Mouse (Mus musculus) midbrain, embryonic 10.5 days (tissue): ENCODE results near the gene Gpr50. TPM values are rescaled to one million over a fixed set of nuclear protein-coding genes. Genes with fewer than 3 reads are reported as not detected.
A peak's percentile ranks its signal among the peaks of the same experiment; 100 is the strongest.

ENCODE experiments used
- DNase-seq: peaks from one replicate; pipeline ENCODE4 v3.0.0-alpha.2; 2017; ENCODE audit warnings: low spot score
- H3K27ac ChIP-seq: fragments of 300-500 bp; sonication (generic); replicated peaks from 2 replicates; pipeline ENCODE4 v1.5.1; 2016; ENCODE audit warnings: mild to moderate bottlenecking
- H3K27me3 ChIP-seq: fragments of 300-500 bp; sonication (generic); 2 replicates; pipeline ENCODE4 v1.6.1; 2016; ENCODE audit warnings: low read depth, mild to moderate bottlenecking; ENCODE audit not compliant: poor library complexity, severe bottlenecking
- H3K36me3 ChIP-seq: fragments of 300-500 bp; sonication (generic); 2 replicates; pipeline ENCODE4 v1.6.1; 2016; ENCODE audit warnings: mild to moderate bottlenecking, moderate library complexity
- H3K4me1 ChIP-seq: fragments of 300-500 bp; sonication (generic); 2 replicates; pipeline ENCODE4 v1.6.1; 2016
- H3K4me3 ChIP-seq: fragments of 300-500 bp; sonication (generic); 2 replicates; pipeline ENCODE4 v1.5.1; 2016; ENCODE audit warnings: mild to moderate bottlenecking, moderate library complexity
- H3K9me3 ChIP-seq: fragments of 300-500 bp; sonication (generic); replicated peaks from 2 replicates; pipeline ENCODE4 v1.6.1; 2016; ENCODE audit warnings: mild to moderate bottlenecking
- WGBS: fragments of 180-500 bp; shearing (Covaris S2); methylation state at CpG from one replicate; pipeline ENCODE4 v1.1.7; 2016; 5-methylcytosine and 5-hydroxymethylcytosine counted together
- polyA plus RNA-seq: library from polyadenylated mRNA; unstranded; fragments of >200 nt; fragmentation: Nextera tagmentation; extraction: Ambion mirVana; gene quantifications from 2 replicates; pipeline ENCODE4 v1.2.1, GENCODE M21; 2016

Gene Gpr50
- 2.9 and 4.0 TPM in 2 replicates for polyA plus RNA-seq

DNA sequence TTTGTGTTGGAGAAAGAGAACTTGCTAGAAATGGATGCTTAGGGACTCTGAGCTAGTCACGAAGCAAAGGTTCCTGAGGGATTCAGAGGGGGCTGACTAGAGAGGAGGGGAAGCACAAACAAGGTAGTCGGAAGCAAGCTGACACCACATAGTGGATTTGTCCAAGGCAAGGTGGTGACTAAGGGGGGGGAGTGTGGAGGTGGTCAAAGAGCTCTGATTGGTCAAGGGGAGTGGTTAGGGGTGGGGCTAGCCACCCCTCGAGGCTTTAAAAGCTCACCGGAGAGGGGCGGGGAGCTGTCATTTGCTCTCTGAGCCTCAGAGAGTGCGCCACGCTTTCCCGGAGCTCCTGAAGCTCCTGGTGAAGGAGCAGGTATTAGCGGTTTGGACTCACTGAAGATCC, at the start of gene Gpr50:
Gpr50 (plus strand) TSS at position 294 of the 400 bp plus-strand sequence.
- 22% methylated on average over 9 of the region's 9 CpGs for WGBS
- peaks cover 100% of the 10 kb centered on the region for H3K27me3 ChIP-seq
- peak; percentile 30 for DNase-seq
- H3K4me1 ChIP-seq, result no peaks in the 10 kb centered on the region
- no peaks in the 10 kb centered on the region for H3K36me3 ChIP-seq
- no peak within 1 kb of the TSS; the same call in 1 of the 2 replicates for H3K27ac ChIP-seq
- H3K9me3 ChIP-seq, result peaks cover 20% of the 10 kb centered on the region
- H3K4me3 ChIP-seq, result peak within 1 kb of the TSS; percentile 57

DNA sequence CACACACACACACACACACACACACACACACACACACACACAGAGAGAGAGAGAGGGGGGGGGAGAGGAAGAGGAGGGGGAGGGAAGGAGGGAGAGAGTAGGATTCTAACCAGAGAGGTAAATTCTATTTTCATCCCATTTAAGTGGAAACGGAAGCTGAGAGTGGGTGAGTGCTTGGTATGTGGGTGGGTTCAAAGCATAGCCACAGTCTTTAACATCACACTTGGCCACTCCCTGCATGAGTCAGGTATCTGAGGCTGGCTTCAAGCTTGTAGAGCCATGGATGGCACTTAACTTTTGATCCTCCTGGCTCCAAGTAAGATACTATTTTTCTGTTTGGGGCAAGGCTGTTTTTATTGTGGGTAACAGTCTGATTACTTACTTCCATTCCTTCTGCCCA, 41.2 kb upstream of the Gpr50 start:
- H3K27me3 ChIP-seq, result no peaks in the 10 kb centered on the region
- WGBS, result 94% methylated on average over 1 of the region's 1 CpGs
- DNase-seq, result no peak
- H3K9me3 ChIP-seq, result no peaks in the 10 kb centered on the region
- H3K27ac ChIP-seq, result no peak overlapping the region
- no peaks in the 10 kb centered on the region for H3K4me1 ChIP-seq
- no peaks in the 10 kb centered on the region for H3K36me3 ChIP-seq
- no peak overlapping the region for H3K4me3 ChIP-seq

DNA sequence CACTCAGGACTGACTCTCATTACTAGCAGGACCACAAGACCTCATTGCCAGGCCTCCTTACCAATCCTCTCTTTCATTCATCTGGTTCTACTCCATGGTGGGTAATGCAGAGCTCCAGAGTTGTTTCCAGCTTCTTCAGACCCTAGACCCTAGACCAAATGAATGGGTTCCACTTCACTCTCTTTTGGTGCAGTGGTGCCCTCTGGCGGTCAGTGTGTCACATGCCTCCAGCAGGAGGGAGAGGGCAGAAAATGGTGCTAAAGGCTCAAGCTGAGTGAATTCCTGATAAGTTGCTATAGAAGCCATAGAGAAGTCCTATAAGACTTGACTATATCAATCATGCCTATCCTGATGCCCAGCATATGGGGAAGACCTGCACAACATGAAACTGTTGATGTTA, 39.6 kb upstream of the Gpr50 start:
- H3K27ac ChIP-seq, result no peak overlapping the region
- no peaks in the 10 kb centered on the region for H3K27me3 ChIP-seq
- H3K4me3 ChIP-seq, result no peak overlapping the region
- no peaks in the 10 kb centered on the region for H3K36me3 ChIP-seq
- no peaks in the 10 kb centered on the region for H3K4me1 ChIP-seq
- DNase-seq, result peak; percentile 19
- H3K9me3 ChIP-seq, result no peaks in the 10 kb centered on the region
- 4% methylated on average over 1 of the region's 1 CpGs for WGBS

DNA sequence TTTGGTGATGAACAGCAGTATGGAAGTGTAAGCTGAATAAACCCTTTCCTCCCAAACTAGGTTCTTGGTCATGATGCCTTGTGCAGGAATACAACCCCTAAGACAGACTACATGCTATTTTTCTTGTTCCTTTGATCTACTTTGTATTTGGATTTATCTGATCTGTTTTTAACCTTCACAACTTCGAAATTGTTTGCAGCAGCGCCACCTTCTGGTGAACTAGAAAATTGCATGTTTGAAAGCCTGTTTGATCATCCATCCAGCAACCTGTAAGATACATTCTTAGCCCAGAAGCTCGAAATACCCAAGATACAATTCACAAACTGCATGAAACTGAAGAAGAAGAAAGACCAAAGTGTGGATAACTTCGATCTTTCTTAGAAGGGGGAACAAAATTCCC, 35.2 kb upstream of the Gpr50 start:
- Histone ChIP-seq H3K27me3 (no peaks in the 10 kb centered on the region), H3K9me3 (no peaks in the 10 kb centered on the region), H3K4me1 (no peaks in the 10 kb centered on the region), H3K36me3 (no peaks in the 10 kb centered on the region), H3K27ac (no peak overlapping the region), H3K4me3 (no peak overlapping the region)
- WGBS, result 17% methylated on average over 4 of the region's 4 CpGs
- DNase-seq, result peak; percentile 30

GRCm38 (mm10) chrX:71630709-71631108, 32.8 kb upstream of the Gpr50 start:
- 80% methylated on average over 4 of the region's 4 CpGs for WGBS
- H3K4me1 ChIP-seq, result no peaks in the 10 kb centered on the region
- H3K4me3 ChIP-seq, result no peak overlapping the region
- no peaks in the 10 kb centered on the region for H3K9me3 ChIP-seq
- no peaks in the 10 kb centered on the region for H3K27me3 ChIP-seq
- no peak overlapping the region for H3K27ac ChIP-seq
- no peaks in the 10 kb centered on the region for H3K36me3 ChIP-seq
- DNase-seq, result no peak

DNA sequence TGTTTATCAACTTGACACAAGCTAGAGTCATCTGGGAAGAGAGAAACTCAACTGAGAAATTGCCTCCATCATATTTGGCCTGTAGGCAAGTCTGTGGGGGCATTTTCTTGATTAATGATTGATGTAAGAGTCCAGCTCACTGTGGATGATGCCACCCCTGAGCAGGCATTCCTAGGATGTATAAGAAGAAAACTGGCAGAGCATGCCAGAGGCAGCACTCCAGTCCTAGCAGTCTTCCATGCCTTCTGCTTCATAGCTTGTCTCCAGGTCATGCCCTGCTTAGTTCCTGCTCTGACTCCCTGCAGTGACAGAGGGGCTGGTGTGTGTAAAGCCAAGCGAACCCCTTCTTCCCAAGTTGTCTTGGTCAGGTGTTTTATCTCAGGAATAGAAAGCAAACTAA, 32.3 kb upstream of the Gpr50 start:
- no peaks in the 10 kb centered on the region for H3K9me3 ChIP-seq
- DNase-seq, result no peak
- no peak overlapping the region for H3K27ac ChIP-seq
- no peaks in the 10 kb centered on the region for H3K4me1 ChIP-seq
- no peaks in the 10 kb centered on the region for H3K27me3 ChIP-seq
- H3K4me3 ChIP-seq, result no peak overlapping the region
- H3K36me3 ChIP-seq, result no peaks in the 10 kb centered on the region
- 70% methylated on average over 1 of the region's 1 CpGs for WGBS

DNA sequence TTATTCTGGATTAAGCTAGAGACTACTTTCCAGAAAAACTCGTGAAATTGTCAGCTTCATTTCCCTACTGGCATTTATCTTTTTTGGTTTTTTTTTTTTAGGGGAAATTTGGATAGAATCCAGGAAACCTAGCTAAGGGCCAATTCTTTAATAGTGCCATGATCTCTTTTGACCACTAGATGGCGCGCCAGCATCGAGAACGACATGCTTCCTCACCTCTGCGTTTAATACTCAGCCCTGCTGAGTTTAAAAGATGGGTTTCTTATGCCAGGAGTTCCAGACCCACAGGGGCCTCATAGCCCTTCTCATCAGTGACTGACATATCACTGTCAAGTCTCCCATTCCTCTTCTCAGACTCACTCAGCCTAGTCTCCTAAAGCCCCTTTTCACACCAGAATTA, 15.5 kb upstream of the Gpr50 start:
- H3K27ac ChIP-seq, result no peak overlapping the region
- H3K36me3 ChIP-seq, result no peaks in the 10 kb centered on the region
- no peaks in the 10 kb centered on the region for H3K9me3 ChIP-seq
- no peaks in the 10 kb centered on the region for H3K4me1 ChIP-seq
- 4% methylated on average over 6 of the region's 6 CpGs for WGBS
- H3K27me3 ChIP-seq, result peaks cover 6% of the 10 kb centered on the region; the same call in 1 of the 2 replicates
- DNase-seq, result peak; percentile 40
- H3K4me3 ChIP-seq, result no peak overlapping the region

- Histone ChIP-seq H3K4me3 (no peak overlapping the region), H3K36me3 (no peaks in the 10 kb centered on the region), H3K27me3 (peaks cover 6% of the 10 kb centered on the region; the same call in 1 of the 2 replicates), H3K9me3 (no peaks in the 10 kb centered on the region), H3K4me1 (no peaks in the 10 kb centered on the region), H3K27ac (no peak overlapping the region)
- no peak for DNase-seq
- WGBS, result 3% methylated on average over 1 of the region's 1 CpGs
Measured at GRCm38 (mm10) chrX:71648434-71648833, 15.0 kb upstream of the Gpr50 start.

GRCm38 (mm10) chrX:71648848-71649454, 14.5 kb upstream of the Gpr50 start:
- H3K27ac ChIP-seq, result no peak overlapping the region
- no peak overlapping the region for H3K4me3 ChIP-seq
- peaks cover 6% of the 10 kb centered on the region; the same call in 1 of the 2 replicates for H3K27me3 ChIP-seq
- WGBS, result 42% methylated on average over 6 of the region's 6 CpGs
- H3K4me1 ChIP-seq, result no peaks in the 10 kb centered on the region
- no peaks in the 10 kb centered on the region for H3K9me3 ChIP-seq
- peak; percentile 21 for DNase-seq
- H3K36me3 ChIP-seq, result no peaks in the 10 kb centered on the region

- H3K27me3 ChIP-seq, result peaks cover 6% of the 10 kb centered on the region; the same call in 1 of the 2 replicates
- DNase-seq, result no peak
- no peak overlapping the region for H3K4me3 ChIP-seq
- H3K36me3 ChIP-seq, result no peaks in the 10 kb centered on the region
- H3K9me3 ChIP-seq, result no peaks in the 10 kb centered on the region
- WGBS, result 43% methylated on average over 8 of the region's 8 CpGs
- no peaks in the 10 kb centered on the region for H3K4me1 ChIP-seq
- no peak overlapping the region for H3K27ac ChIP-seq
Measured at GRCm38 (mm10) chrX:71649993-71650392, 13.5 kb upstream of the Gpr50 start.

GRCm38 (mm10) chrX:71661794-71662193, 1.7 kb upstream of the Gpr50 start:
- 21% methylated on average over 14 of the region's 14 CpGs for WGBS
- DNase-seq, result no peak

DNA sequence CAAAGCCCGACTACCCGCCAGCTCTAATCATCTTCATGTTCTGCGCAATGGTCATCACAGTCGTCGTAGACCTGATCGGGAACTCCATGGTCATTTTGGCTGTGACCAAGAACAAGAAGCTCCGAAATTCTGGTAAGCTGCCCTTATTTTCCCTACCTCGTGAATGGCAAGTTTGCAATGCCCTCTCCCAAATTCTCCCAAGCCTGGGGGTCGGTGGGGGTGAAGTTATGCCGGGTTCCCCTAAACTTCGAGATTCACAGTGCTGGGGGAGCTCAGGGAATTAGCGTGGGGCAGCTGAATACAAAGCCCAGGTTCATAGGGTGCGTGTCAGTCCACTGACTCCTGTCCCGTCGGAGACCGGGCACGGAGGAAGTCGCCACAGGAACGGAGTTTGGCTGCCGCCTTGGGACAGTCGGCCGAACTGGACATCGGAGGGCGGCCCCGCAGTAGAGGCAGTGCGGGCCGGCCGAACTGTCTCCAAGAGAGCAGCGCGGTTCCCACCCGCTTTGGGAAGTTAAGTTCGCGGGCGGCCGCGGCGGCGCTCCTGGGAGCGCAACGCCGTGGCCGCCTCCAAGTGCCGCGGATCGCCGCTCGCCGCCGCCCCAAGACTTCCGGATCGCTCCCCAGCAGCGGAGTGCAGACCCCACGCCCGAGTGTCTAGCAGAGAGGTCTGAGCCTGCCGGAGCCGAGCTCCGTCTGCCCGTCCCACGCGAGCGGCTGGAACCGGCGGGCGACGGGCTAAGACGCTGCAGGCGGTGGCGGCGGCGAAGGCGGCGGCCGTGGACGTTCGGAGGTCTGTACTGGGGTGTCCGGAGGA, 612 bp downstream of the Gpr50 start:
- H3K36me3 ChIP-seq, result no peaks in the 10 kb centered on the region
- H3K4me3 ChIP-seq, result peak overlapping the region; percentile 57
- no peaks in the 10 kb centered on the region for H3K4me1 ChIP-seq
- H3K9me3 ChIP-seq, result peaks cover 20% of the 10 kb centered on the region
- DNase-seq, result peak; percentile 43
- H3K27me3 ChIP-seq, result peaks cover 100% of the 10 kb centered on the region
- 22% methylated on average over 76 of the region's 76 CpGs for WGBS
- no peak overlapping the region; the same call in 1 of the 2 replicates for H3K27ac ChIP-seq

More at GRCm38 (mm10) chrX:71661794-71662193, 1.7 kb upstream of the Gpr50 start:
- peaks cover 20% of the 10 kb centered on the region for H3K9me3 ChIP-seq
- H3K27me3 ChIP-seq, result peaks cover 92% of the 10 kb centered on the region
- H3K27ac ChIP-seq, result no peak overlapping the region
- H3K36me3 ChIP-seq, result no peaks in the 10 kb centered on the region
- 0 out of 2 replicates have a peak overlapping the region, but pooled peaks have one; percentile 20 for H3K4me3 ChIP-seq
- H3K4me1 ChIP-seq, result no peaks in the 10 kb centered on the region

- H3K4me1 ChIP-seq, result no peaks in the 10 kb centered on the region
- DNase-seq, result no peak
- H3K27me3 ChIP-seq, result peaks cover 100% of the 10 kb centered on the region
- peak overlapping the region; percentile 57 for H3K4me3 ChIP-seq
- H3K9me3 ChIP-seq, result peaks cover 20% of the 10 kb centered on the region
- H3K36me3 ChIP-seq, result no peaks in the 10 kb centered on the region
- H3K27ac ChIP-seq, result no peak overlapping the region; the same call in 1 of the 2 replicates
- WGBS, result 19% methylated on average over 15 of the region's 15 CpGs
Measured at GRCm38 (mm10) chrX:71664688-71665026, 1.2 kb downstream of the Gpr50 start.
